ENCODE assay signal across 23 mouse cellular contexts in genomic region chr16:38307221-38307605, GRCm38 (mm10). TPM values are rescaled to one million over a fixed set of nuclear protein-coding genes. Genes with fewer than 3 reads are reported as not detected.
A peak's percentile ranks its signal among the peaks of the same experiment; 100 is the strongest.
DNase-seq lines count a peak whose midpoint lies in the region; ATAC-seq and TF ChIP-seq lines count a peak whose summit lies in the region.
"Had no signal": no experiment of that assay in that cellular context is flagged by ENCODE, and none has a peak within 500 bp of the region (broad histone marks: within the 10 kb centered on the region; RNA-seq: fewer than 3 reads in every experiment).

No protein-coding gene starts in this region.

- no peak overlapping the region for H3K4me3 ChIP-seq in neural tube, embryonic 13.5 days
- no peak overlapping the region for H3K4me3 ChIP-seq in neural tube, embryonic 15.5 days (replicated peaks)
- H3K4me3 ChIP-seq in limb, embryonic 14.5 days (replicated peaks; ENCODE audit: low read length): no peak overlapping the region
- H3K4me3 ChIP-seq: embryonic facial prominence, embryonic 15.5 days; forebrain, embryonic 10.5 days; heart, embryonic 12.5 days; intestine, embryonic 15.5 days; layer of hippocampus, adult 2 months; liver, embryonic 15.5 days; stomach, embryonic 15.5 days had no signal

- no peak overlapping the region for H3K4me2 ChIP-seq in neural tube, embryonic 13.5 days
- no peak overlapping the region for H3K4me2 ChIP-seq in neural tube, embryonic 15.5 days
- 0 out of 2 replicates have a peak overlapping the region, but pooled peaks have one; percentile 23 for H3K4me2 ChIP-seq in limb, embryonic 14.5 days (replicated peaks; ENCODE audit: low read depth, low read length, severe bottlenecking)
- H3K4me2 ChIP-seq: heart, embryonic 12.5 days; intestine, embryonic 15.5 days; liver, embryonic 15.5 days; stomach, embryonic 15.5 days had no signal

- no peaks in the 10 kb centered on the region for H3K27me3 ChIP-seq in neural tube, embryonic 13.5 days
- no peaks in the 10 kb centered on the region for H3K27me3 ChIP-seq in neural tube, embryonic 15.5 days (replicated peaks)
- no peaks in the 10 kb centered on the region for H3K27me3 ChIP-seq in limb, embryonic 14.5 days (ENCODE audit: control insufficient read depth, insufficient read depth, low read length)
- H3K27me3 ChIP-seq: embryonic facial prominence, embryonic 15.5 days; intestine, embryonic 15.5 days; stomach, embryonic 15.5 days had no signal

- H3K9ac ChIP-seq in neural tube, embryonic 13.5 days: no peak overlapping the region
- H3K9ac ChIP-seq in neural tube, embryonic 15.5 days (replicated peaks): no peak overlapping the region
- H3K9ac ChIP-seq in limb, embryonic 14.5 days (ENCODE audit: low read depth, low read length, severe bottlenecking): no peak overlapping the region
- H3K9ac ChIP-seq: embryonic facial prominence, embryonic 15.5 days; heart, embryonic 12.5 days; intestine, embryonic 15.5 days; liver, embryonic 15.5 days; stomach, embryonic 15.5 days had no signal

- peak; percentile 73; the same call in 1 of the 2 replicates for ATAC-seq in neural tube, embryonic 13.5 days (ENCODE audit: low read depth)
- no peak for ATAC-seq in neural tube, embryonic 15.5 days (ENCODE audit: low FRiP score)
- peak; percentile 76 for ATAC-seq in limb, embryonic 14.5 days (ENCODE audit: low FRiP score, low read depth)
- ATAC-seq: intestine, embryonic 15.5 days; lung, postnatal 0 days had no signal

- no peaks in the 10 kb centered on the region for H3K9me3 ChIP-seq in neural tube, embryonic 13.5 days
- H3K9me3 ChIP-seq in neural tube, embryonic 15.5 days (replicated peaks): no peaks in the 10 kb centered on the region
- no peaks in the 10 kb centered on the region for H3K9me3 ChIP-seq in limb, embryonic 14.5 days (ENCODE audit: control insufficient read depth, low read length)
- H3K9me3 ChIP-seq: embryonic facial prominence, embryonic 15.5 days; forebrain, embryonic 10.5 days; heart, embryonic 12.5 days; intestine, embryonic 15.5 days; liver, embryonic 15.5 days; stomach, embryonic 15.5 days had no signal

- WGBS in neural tube, embryonic 13.5 days: 24% methylated on average over 5 of the region's 5 CpGs
- WGBS in neural tube, embryonic 15.5 days: 21% methylated on average over 5 of the region's 5 CpGs
- WGBS in limb, embryonic 14.5 days: 12% methylated on average over 5 of the region's 5 CpGs

- H3K27ac ChIP-seq in neural tube, embryonic 13.5 days (replicated peaks): no peak overlapping the region
- no peak overlapping the region for H3K27ac ChIP-seq in neural tube, embryonic 15.5 days (replicated peaks)
- peak overlapping the region; percentile 28; the same call in 1 of the 2 replicates for H3K27ac ChIP-seq in limb, embryonic 14.5 days (replicated peaks; ENCODE audit: low read depth, low read length)
- H3K27ac ChIP-seq: embryonic facial prominence, embryonic 15.5 days; intestine, embryonic 15.5 days; kidney, postnatal 0 days; layer of hippocampus, adult 2 months; liver, embryonic 15.5 days; stomach, embryonic 15.5 days had no signal

- no peaks in the 10 kb centered on the region for H3K36me3 ChIP-seq in neural tube, embryonic 13.5 days
- no peaks in the 10 kb centered on the region for H3K36me3 ChIP-seq in neural tube, embryonic 15.5 days
- H3K36me3 ChIP-seq in limb, embryonic 14.5 days (ENCODE audit: control insufficient read depth, insufficient read depth, low read length): no peaks in the 10 kb centered on the region
- H3K36me3 ChIP-seq: embryonic facial prominence, embryonic 15.5 days; forebrain, embryonic 10.5 days; heart, embryonic 12.5 days; intestine, embryonic 15.5 days; liver, embryonic 15.5 days; stomach, embryonic 15.5 days had no signal

- peak; percentile 44 for DNase-seq in embryo, embryonic 11 days
- no peak for DNase-seq in embryo, embryonic 9.5 days (ENCODE audit: extremely low spot score)
- peak; percentile 23 for DNase-seq in limb, embryonic 14.5 days (ENCODE audit: low spot score)
- no peak for DNase-seq in left cerebral cortex, adult 18-20 months (ENCODE audit: low spot score in 2 of 2)
- no peak for DNase-seq in testis, postnatal 14 days (ENCODE audit: low spot score)
- no peak for DNase-seq in cerebellum, adult 11 months
- DNase-seq: adrenal gland, adult 2 months; heart, postnatal 36 days had no signal

- TF ChIP-seq POLR2A in limb, embryonic 14.5 days (IDR thresholded peaks at IDR 0.05; ENCODE audit: borderline replicate concordance, extremely low read depth, insufficient read depth, insufficient read length): no peak

- peaks cover 19% of the 10 kb centered on the region for H3K4me1 ChIP-seq in neural tube, embryonic 13.5 days (replicated peaks)
- peaks cover 8% of the 10 kb centered on the region for H3K4me1 ChIP-seq in neural tube, embryonic 15.5 days
- peaks cover 19% of the 10 kb centered on the region for H3K4me1 ChIP-seq in limb, embryonic 14.5 days (ENCODE audit: control insufficient read depth, insufficient read depth, low read length)
- H3K4me1 ChIP-seq: liver, embryonic 15.5 days; stomach, embryonic 15.5 days had no signal

RNA-seq across cellular contexts. Expression of gene Nr1i2, which starts 12.6 kb away (rescaled TPM):
- polyA plus RNA-seq in neural tube, embryonic 13.5 days (2015; fragmentation: Nextera tagmentation; extraction: Ambion mirVana): 0.07 TPM in 1 of 2 replicates, not detected in the other
- polyA plus RNA-seq in neural tube, embryonic 15.5 days (2015; fragmentation: Nextera tagmentation; extraction: Ambion mirVana): 0.63 TPM in 1 of 2 replicates, not detected in the other
- 0.03 TPM in 1 of 2 replicates, not detected in the other for polyA plus RNA-seq in limb, embryonic 14.5 days (2012; rRNA removed)
- not detected in 2 replicates for polyA plus RNA-seq in limb, embryonic 14.5 days (2014; fragmentation: Nextera tagmentation; extraction: Ambion mirVana)
- not detected for total RNA-seq in left cerebral cortex, adult 18-20 months (2021)
- total RNA-seq: heart, postnatal 36 days; layer of hippocampus, adult 2 months; left cerebral cortex, postnatal 4 days; megakaryocyte progenitor cell, adult 5-6 weeks had no signal
- polyA plus RNA-seq: adrenal gland, adult 2 months; embryonic facial prominence, embryonic 15.5 days; forebrain, embryonic 10.5 days; heart, embryonic 12.5 days; thymus, postnatal 0 days had no signal

RNA-seq across cellular contexts. Expression of gene Maats1, which starts 34.7 kb away (rescaled TPM):
- 0.36 and 0.45 TPM in 2 replicates for polyA plus RNA-seq in neural tube, embryonic 13.5 days (2015; fragmentation: Nextera tagmentation; extraction: Ambion mirVana)
- 0.40 and 0.88 TPM in 2 replicates for polyA plus RNA-seq in neural tube, embryonic 15.5 days (2015; fragmentation: Nextera tagmentation; extraction: Ambion mirVana)
- polyA plus RNA-seq in limb, embryonic 14.5 days (2012; rRNA removed): 0.03 and 0.10 TPM in 2 replicates
- polyA plus RNA-seq in limb, embryonic 14.5 days (2014; fragmentation: Nextera tagmentation; extraction: Ambion mirVana): 0.10 TPM in 1 of 2 replicates, not detected in the other
- 1 to 10 TPM in 1 of 2 experiments, under 1 TPM in 1; 0.82 to 1.5 TPM for total RNA-seq in left cerebral cortex, adult 18-20 months (2021)
- total RNA-seq: heart, postnatal 36 days; megakaryocyte progenitor cell, adult 5-6 weeks had no signal
- polyA plus RNA-seq: adrenal gland, adult 2 months; heart, embryonic 12.5 days had no signal

RNA-seq across cellular contexts. Expression of gene Cox17, which starts 39.6 kb away (rescaled TPM):
- 92.1 and 104 TPM in 2 replicates for polyA plus RNA-seq in neural tube, embryonic 13.5 days (2015; fragmentation: Nextera tagmentation; extraction: Ambion mirVana)
- polyA plus RNA-seq in neural tube, embryonic 15.5 days (2015; fragmentation: Nextera tagmentation; extraction: Ambion mirVana): 95.8 and 101 TPM in 2 replicates
- polyA plus RNA-seq in limb, embryonic 14.5 days (2012; rRNA removed): 50.0 and 83.6 TPM in 2 replicates
- polyA plus RNA-seq in limb, embryonic 14.5 days (2014; fragmentation: Nextera tagmentation; extraction: Ambion mirVana): 107 and 124 TPM in 2 replicates
- total RNA-seq in left cerebral cortex, adult 18-20 months (2021): 100 to 1,000 TPM; 140 to 142 TPM

RNA-seq across cellular contexts. Expression of gene Gm21987, which starts 39.6 kb away (rescaled TPM):
- polyA plus RNA-seq in neural tube, embryonic 13.5 days (2015; fragmentation: Nextera tagmentation; extraction: Ambion mirVana): not detected in 2 replicates
- 0.72 TPM in 1 of 2 replicates, not detected in the other for polyA plus RNA-seq in neural tube, embryonic 15.5 days (2015; fragmentation: Nextera tagmentation; extraction: Ambion mirVana)
- polyA plus RNA-seq in limb, embryonic 14.5 days (2012; rRNA removed): 0.78 TPM in 1 of 2 replicates, not detected in the other
- not detected in 2 replicates for polyA plus RNA-seq in limb, embryonic 14.5 days (2014; fragmentation: Nextera tagmentation; extraction: Ambion mirVana)
- not detected for total RNA-seq in left cerebral cortex, adult 18-20 months (2021)
- total RNA-seq: heart, postnatal 36 days; layer of hippocampus, adult 2 months; left cerebral cortex, postnatal 4 days; megakaryocyte progenitor cell, adult 5-6 weeks had no signal
- polyA plus RNA-seq: adrenal gland, adult 2 months; embryonic facial prominence, embryonic 15.5 days; forebrain, embryonic 10.5 days; gonadal fat pad, adult 2 months; kidney, postnatal 0 days; liver, embryonic 15.5 days; lung, postnatal 0 days; stomach, embryonic 15.5 days; thymus, postnatal 0 days had no signal

RNA-seq across cellular contexts. Expression of gene Popdc2, which starts 54.8 kb away (rescaled TPM):
- polyA plus RNA-seq in neural tube, embryonic 13.5 days (2015; fragmentation: Nextera tagmentation; extraction: Ambion mirVana): 0.67 and 0.99 TPM in 2 replicates
- 1.0 and 2.0 TPM in 2 replicates for polyA plus RNA-seq in neural tube, embryonic 15.5 days (2015; fragmentation: Nextera tagmentation; extraction: Ambion mirVana)
- polyA plus RNA-seq in limb, embryonic 14.5 days (2012; rRNA removed): 4.6 and 6.0 TPM in 2 replicates
- polyA plus RNA-seq in limb, embryonic 14.5 days (2014; fragmentation: Nextera tagmentation; extraction: Ambion mirVana): 4.2 TPM in 2 replicates
- 1 to 10 TPM in 1 of 2 experiments, under 1 TPM in 1; 0.89 to 1.3 TPM for total RNA-seq in left cerebral cortex, adult 18-20 months (2021)

Comparison
In these comparisons a context has a peak if more than half of its experiments do, and no peak if none do; other contexts are left out.
1. DNase-seq: peak in embryo, embryonic 11 days (single experiment) and limb, embryonic 14.5 days (single experiment); none in embryo, embryonic 9.5 days (single experiment), left cerebral cortex, adult 18-20 months (0 of 2), testis, postnatal 14 days (single experiment) and cerebellum, adult 11 months (single experiment).